Mouse (Mus musculus): ENCODE data around the gene Rbm15.

DNA sequence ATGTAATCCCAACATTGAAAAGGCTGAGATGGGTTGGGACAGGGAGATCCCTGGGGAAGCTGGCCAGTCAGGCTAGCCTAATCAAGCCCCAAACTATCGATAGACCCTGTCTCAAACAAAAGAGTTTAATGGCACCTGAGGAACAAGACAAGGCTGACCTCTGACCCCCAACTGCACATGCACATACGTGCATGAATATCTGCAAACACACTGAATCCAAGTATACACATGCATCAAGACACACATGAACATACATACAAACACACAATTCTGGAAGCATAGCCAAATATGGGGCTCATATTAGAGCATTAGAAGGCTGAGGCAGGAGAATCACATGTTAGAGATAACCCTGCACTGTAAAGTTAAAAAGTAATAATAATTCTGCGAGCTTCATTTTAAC, 56.8 kb downstream of the Rbm15 start:
- TF ChIP-seq POLR2A (IDR thresholded peaks at IDR 0.05; ENCODE audit: extremely low read depth, insufficient read depth, low read length) (no peak), CTCF (IDR thresholded peaks at IDR 0.05; ENCODE audit: low read depth, low read length) (no peak)
